Mouse (Mus musculus) heart, embryonic 15.5 days (tissue): Measurements from ENCODE around the gene Vmn1r118. TPM values are rescaled to one million over a fixed set of nuclear protein-coding genes. Genes with fewer than 3 reads are reported as not detected.
"Not testable (repeated sequence)": the region's sequence is repeated elsewhere in the genome, so short reads cannot be mapped to it uniquely, and the experiment has no call there.

Experiments
- ATAC-seq: fragments of 200-750 bp; cut with Nextera tagmentation; replicated peaks from 2 replicates; pipeline ENCODE4 v1.8.0; 2017; ENCODE audit warnings: low read depth, moderate TSS enrichment; ENCODE audit not compliant: insufficient number of reproducible peaks, insufficient read depth, low FRiP score
- H3K27ac ChIP-seq: fragments of 300-500 bp; sonication (generic); 2 replicates; pipeline ENCODE4 v1.5.1; 2015; ENCODE audit warnings: mild to moderate bottlenecking, inconsistent platforms
- H3K27me3 ChIP-seq: fragments of 300-500 bp; sonication (generic); 2 replicates; pipeline ENCODE4 v1.6.1; 2015; ENCODE audit warnings: inconsistent platforms
- H3K36me3 ChIP-seq: fragments of 300-500 bp; sonication (generic); 2 replicates; pipeline ENCODE4 v1.6.1; 2015; ENCODE audit warnings: mild to moderate bottlenecking, inconsistent platforms
- H3K4me1 ChIP-seq: fragments of 300-500 bp; sonication (generic); replicated peaks from 2 replicates; pipeline ENCODE4 v1.6.1; 2015; ENCODE audit warnings: inconsistent platforms
- H3K4me2 ChIP-seq: fragments of 300-500 bp; sonication (generic); 2 replicates; pipeline ENCODE4 v1.6.1; 2015; ENCODE audit warnings: inconsistent platforms, mild to moderate bottlenecking, moderate library complexity
- H3K4me3 ChIP-seq: fragments of 300-500 bp; sonication (generic); 2 replicates; pipeline ENCODE4 v1.5.1; 2015; ENCODE audit warnings: mild to moderate bottlenecking, inconsistent platforms
- H3K9ac ChIP-seq: fragments of 300-500 bp; sonication (generic); 2 replicates; pipeline ENCODE4 v1.6.1; 2015; ENCODE audit warnings: mild to moderate bottlenecking, inconsistent platforms
- H3K9me3 ChIP-seq: fragments of 300-500 bp; sonication (generic); replicated peaks from 2 replicates; pipeline ENCODE4 v1.6.1; 2016; ENCODE audit warnings: inconsistent platforms
- WGBS: fragments of 180-500 bp; shearing (Covaris S2); methylation state at CpG from one replicate; pipeline ENCODE4 v1.1.7; 2015; ENCODE audit warnings: mixed read lengths; 5-methylcytosine and 5-hydroxymethylcytosine counted together
- polyA plus RNA-seq: library from polyadenylated mRNA; unstranded; fragments of >200 nt; fragmentation: Nextera tagmentation; extraction: Ambion mirVana; gene quantifications from 2 replicates; pipeline ENCODE4 v1.2.1, GENCODE M21; 2015

Vmn1r118 gene
- not detected in 2 replicates for polyA plus RNA-seq

DNA sequence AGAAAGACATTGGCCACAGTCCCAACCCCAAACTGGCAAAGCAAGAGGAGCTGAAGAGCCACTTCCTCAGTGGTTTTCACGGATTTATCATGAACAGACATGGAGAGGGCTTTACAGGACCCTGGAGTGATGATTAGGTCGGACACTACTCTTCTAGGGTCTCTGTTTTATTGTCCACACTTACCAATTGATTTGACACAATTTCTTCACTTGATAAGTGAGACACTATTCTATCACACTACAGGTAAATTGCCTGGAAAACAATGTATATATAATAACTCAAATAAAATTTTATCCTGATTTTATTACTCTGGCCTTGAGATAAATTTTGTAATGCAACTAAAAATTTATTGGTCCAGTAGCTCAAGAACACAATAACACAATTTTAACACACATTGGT lies at the start of gene Vmn1r118:
Gene Vmn1r118 (minus strand): TSS at position 101 of the 400 bp plus-strand sequence.
- H3K27me3 ChIP-seq, H3K4me2 ChIP-seq, H3K4me1 ChIP-seq, H3K27ac ChIP-seq, ATAC-seq, H3K9ac ChIP-seq, H3K9me3 ChIP-seq, H3K36me3 ChIP-seq, H3K4me3 ChIP-seq: not testable (repeated sequence)
- no CpG with 5 or more reads among the region's 2 CpGs for WGBS

DNA sequence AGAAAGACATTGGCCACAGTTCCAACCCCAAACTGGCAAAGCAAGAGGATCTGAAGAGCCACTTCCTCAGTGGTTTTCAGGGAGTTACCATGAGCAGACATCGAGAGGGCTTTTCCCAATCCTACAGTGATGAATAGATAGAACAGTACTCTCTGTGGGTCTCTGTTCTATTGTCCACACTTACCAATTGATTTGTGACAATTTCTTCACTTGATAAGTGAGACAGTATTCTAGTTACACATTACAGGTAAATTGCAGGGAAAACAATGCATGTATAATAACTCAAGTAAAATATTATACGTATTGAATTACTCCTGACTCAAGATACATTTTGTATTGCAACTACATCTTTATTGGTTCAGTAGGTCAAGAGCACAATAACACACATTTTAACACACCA lies 28.1 kb downstream of the Vmn1r118 start, which contains the start of gene Vmn1r117:
Gene Vmn1r117 (minus strand): TSS at position 101 of the 400 bp plus-strand sequence.
- not testable (repeated sequence) for H3K4me2 ChIP-seq, H3K27me3 ChIP-seq, H3K27ac ChIP-seq, H3K9me3 ChIP-seq, H3K4me3 ChIP-seq, ATAC-seq, H3K9ac ChIP-seq, H3K4me1 ChIP-seq, H3K36me3 ChIP-seq
- WGBS = no CpG with 5 or more reads among the region's 2 CpGs

DNA sequence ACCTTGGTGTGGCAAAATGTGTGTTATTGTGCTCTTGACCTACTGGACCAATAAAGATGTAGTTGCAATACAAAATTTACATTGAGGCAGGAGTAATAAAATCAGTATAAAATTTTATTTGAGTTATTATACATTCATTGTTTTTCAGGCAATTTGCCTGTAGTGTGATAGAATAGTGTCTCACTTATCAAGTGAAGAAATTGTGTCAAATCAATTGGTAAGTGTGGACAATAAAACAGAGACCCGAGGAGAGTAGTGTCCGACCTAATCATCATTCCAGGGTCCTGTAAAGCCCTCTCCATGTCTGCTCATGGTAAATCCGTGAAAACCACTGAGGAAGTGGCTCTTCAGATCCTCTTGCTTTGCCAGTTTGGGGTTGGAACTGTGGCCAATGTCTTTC lies 40.2 kb downstream of the Vmn1r118 start, which contains the start of gene Vmn1r116:
Gene Vmn1r116 (plus strand): TSS at position 301 of the 400 bp plus-strand sequence.
- not testable (repeated sequence) for H3K4me1 ChIP-seq
- 40% methylated on average over 3 of the region's 3 CpGs for WGBS

More for the DNA sequence above, 40.2 kb downstream of the Vmn1r118 start, which contains the start of gene Vmn1r116:
- not testable (repeated sequence) for H3K9me3 ChIP-seq, H3K9ac ChIP-seq, H3K4me3 ChIP-seq, H3K36me3 ChIP-seq, H3K4me2 ChIP-seq, H3K27ac ChIP-seq, ATAC-seq, H3K27me3 ChIP-seq

Other genes starting within 250 kb of the Vmn1r118 start
- gene Vmn1r107, start 243.4 kb downstream of the Vmn1r118 start, polyA plus RNA-seq = not detected in 2 replicates
- not detected in 2 replicates for gene Vmn1r111, start 209.1 kb downstream of the Vmn1r118 start, polyA plus RNA-seq
- not detected in 2 replicates for gene Gm10668, start 181.7 kb downstream of the Vmn1r118 start, polyA plus RNA-seq
- not detected in 2 replicates for gene Vmn1r112, start 141.2 kb downstream of the Vmn1r118 start, polyA plus RNA-seq
- gene Vmn1r113, start 125.1 kb downstream of the Vmn1r118 start, polyA plus RNA-seq = not detected in 2 replicates
- gene Vmn1r114, start 100.2 kb downstream of the Vmn1r118 start, polyA plus RNA-seq = not detected in 2 replicates
- gene Vmn1r115, start 67.4 kb downstream of the Vmn1r118 start, polyA plus RNA-seq = not detected in 2 replicates
- gene Vmn1r116, start 40.1 kb downstream of the Vmn1r118 start, polyA plus RNA-seq = not detected in 2 replicates
- not detected in 2 replicates for gene Vmn1r117, start 28.2 kb downstream of the Vmn1r118 start, polyA plus RNA-seq
- gene Vmn1r119, start 100.1 kb upstream of the Vmn1r118 start, polyA plus RNA-seq = not detected in 2 replicates
- gene Vmn1r120, start 141.4 kb upstream of the Vmn1r118 start, polyA plus RNA-seq = not detected in 2 replicates
- not detected in 2 replicates for gene Vmn1r121, start 186.2 kb upstream of the Vmn1r118 start, polyA plus RNA-seq
- not detected in 2 replicates for gene Vmn1r122, start 221.8 kb upstream of the Vmn1r118 start, polyA plus RNA-seq
- gene Vmn1r123, start 249.8 kb upstream of the Vmn1r118 start, polyA plus RNA-seq = not detected in 2 replicates